Mouse (Mus musculus) E14TG2a.4 (cell line): ENCODE results near the gene Rps16.

Experiments used
- CTCF ChIP-seq: conservative IDR thresholded peaks from 2 replicates; pipeline ENCODE4 v1.5.1; 2014; ENCODE audit warnings: low read length
- POU5F1 ChIP-seq: IDR thresholded peaks from 2 replicates; pipeline ENCODE4 v1.6.1; 2014; ENCODE audit warnings: low read length, borderline replicate concordance

- no peak for TF ChIP-seq CTCF
- TF ChIP-seq POU5F1 = no peak
Measured at GRCm38 (mm10) chr7:28385196-28385595, 34.7 kb downstream of the Rps16 start.
